Mouse (Mus musculus) adrenal gland, adult 8-10 months (tissue): ENCODE measurements around the gene Dvl3. TPM values are rescaled to one million over a fixed set of nuclear protein-coding genes. Genes with fewer than 3 reads are reported as not detected.
A peak's percentile ranks its signal among the peaks of the same experiment; 100 is the strongest.

ENCODE experiments used
- DNase-seq: peaks from one replicate; pipeline ENCODE4 v3.0.0; 2022
- total RNA-seq, 4 experiments: library from RNA; stranded (reverse); gene quantifications; 2 replicates each; pipeline ENCODE4 v1.2.4; 2022

The Dvl3 gene
- total RNA-seq, 4 experiments from 2014 or later: 34.1 to 55.2 (median 45.5) TPM

GRCm38 (mm10) chr16:20547423-20547822, 30.6 kb downstream of the Dvl3 start:
- no peak for DNase-seq

- DNase-seq: peak; percentile 99
Observed at GRCm38 (mm10) chr16:20548096-20548948, 31.5 kb downstream of the Dvl3 start, which contains the start of gene Abcf3. Abcf3 (plus strand) TSS chr16:20548577.

GRCm38 (mm10) chr16:20549161-20549560, 32.4 kb downstream of the Dvl3 start:
- no peak for DNase-seq

GRCm38 (mm10) chr16:20551691-20552090, 34.9 kb downstream of the Dvl3 start:
- no peak for DNase-seq

- no peak for DNase-seq
Observed at GRCm38 (mm10) chr16:20552594-20552993, 35.8 kb downstream of the Dvl3 start.

GRCm38 (mm10) chr16:20555000-20555399, 38.2 kb downstream of the Dvl3 start:
- DNase-seq: no peak

- DNase-seq: no peak
Observed at GRCm38 (mm10) chr16:20557381-20557780, 40.6 kb downstream of the Dvl3 start.

GRCm38 (mm10) chr16:20565075-20565474, 48.3 kb downstream of the Dvl3 start:
- no peak for DNase-seq

Other genes starting within 250 kb of the Dvl3 start
- gene Parl, start 214.6 kb upstream of the Dvl3 start, total RNA-seq: 100 to 1,000 TPM; 115 to 145 (median 120) TPM
- 1 to 10 TPM in 1 of 4 experiments, under 1 TPM in 2, not detected in 1; 0.38 to 2.6 (median 0.65) TPM for gene Cyp2ab1, start 191.6 kb upstream of the Dvl3 start, total RNA-seq
- 100 to 1,000 TPM in 2 of 4 experiments, 10 to 100 TPM in 2; 74.2 to 148 (median 106) TPM for gene Abcc5, start 90.6 kb upstream of the Dvl3 start, total RNA-seq
- 10 to 100 TPM; 62.4 to 72.6 (median 66.0) TPM for gene Eif2b5, start 18.2 kb upstream of the Dvl3 start, total RNA-seq
- gene Ap2m1, start 18.5 kb downstream of the Dvl3 start, total RNA-seq: 100 to 1,000 TPM; 273 to 406 (median 325) TPM
- gene Abcf3, start 31.6 kb downstream of the Dvl3 start, total RNA-seq: 100 to 1,000 TPM in 2 of 4 experiments, 10 to 100 TPM in 2; 80.8 to 118 (median 97.5) TPM
- gene Vwa5b2, start 72.5 kb downstream of the Dvl3 start, total RNA-seq: 1 to 10 TPM in 3 of 4 experiments, under 1 TPM in 1; 0.87 to 4.9 (median 2.7) TPM
- gene Eef1akmt4, start 94.6 kb downstream of the Dvl3 start, total RNA-seq: 1 to 10 TPM; 7.3 to 9.5 (median 8.8) TPM
- not detected for gene Gm49333, start 94.6 kb downstream of the Dvl3 start, total RNA-seq
- gene Alg3, start 94.8 kb downstream of the Dvl3 start, total RNA-seq: 10 to 100 TPM; 22.3 to 30.0 (median 25.4) TPM
- 10 to 100 TPM; 28.9 to 62.9 (median 41.8) TPM for gene Camk2n2, start 104.3 kb downstream of the Dvl3 start, total RNA-seq
- gene Ece2, start 112.8 kb downstream of the Dvl3 start, total RNA-seq: 10 to 100 TPM; 11.0 to 45.0 (median 23.8) TPM
- gene Psmd2, start 134.7 kb downstream of the Dvl3 start, total RNA-seq: 100 to 1,000 TPM; 261 to 301 (median 279) TPM
- gene Eif4g1, start 151.3 kb downstream of the Dvl3 start, total RNA-seq: 100 to 1,000 TPM; 347 to 386 (median 375) TPM
- gene Fam131a, start 176.3 kb downstream of the Dvl3 start, total RNA-seq: 10 to 100 TPM; 15.1 to 24.4 (median 19.7) TPM
- gene Polr2h, start 200.7 kb downstream of the Dvl3 start, total RNA-seq: 10 to 100 TPM; 44.3 to 56.0 (median 51.0) TPM
- 10 to 100 TPM; 44.5 to 52.2 (median 47.6) TPM for gene Clcn2, start 200.8 kb downstream of the Dvl3 start, total RNA-seq
- 10 to 100 TPM; 10.2 to 30.3 (median 20.0) TPM for gene Chrd, start 216.1 kb downstream of the Dvl3 start, total RNA-seq
- 1 to 10 TPM; 2.3 to 3.1 (median 2.7) TPM for gene Thpo, start 217.5 kb downstream of the Dvl3 start, total RNA-seq